Mouse (Mus musculus) limb, embryonic 15.5 days (tissue): Measurements from ENCODE around the gene Dmrta2. TPM values are rescaled to one million over a fixed set of nuclear protein-coding genes. Genes with fewer than 3 reads are reported as not detected.
A peak's percentile ranks its signal among the peaks of the same experiment; 100 is the strongest.

Experiments used
- ATAC-seq: fragments of 200-750 bp; cut with Nextera tagmentation; 2 replicates; pipeline ENCODE4 v1.8.0; 2017; ENCODE audit warnings: low read depth, moderate TSS enrichment; ENCODE audit not compliant: insufficient number of reproducible peaks, low FRiP score, low TSS enrichment
- H3K27ac ChIP-seq: fragments of 300-500 bp; sonication (generic); 2 replicates; pipeline ENCODE4 v1.5.1; 2015; ENCODE audit warnings: moderate library complexity, mild to moderate bottlenecking, inconsistent platforms
- H3K27me3 ChIP-seq: fragments of 300-500 bp; sonication (generic); 2 replicates; pipeline ENCODE4 v1.6.1; 2015; ENCODE audit warnings: inconsistent platforms
- H3K36me3 ChIP-seq: fragments of 300-500 bp; sonication (generic); 2 replicates; pipeline ENCODE4 v1.6.1; 2015; ENCODE audit warnings: inconsistent platforms
- H3K4me1 ChIP-seq: fragments of 300-500 bp; sonication (generic); 2 replicates; pipeline ENCODE4 v1.6.1; 2015; ENCODE audit warnings: inconsistent platforms
- H3K4me2 ChIP-seq: fragments of 300-500 bp; sonication (generic); 2 replicates; pipeline ENCODE4 v1.6.1; 2015; ENCODE audit warnings: mild to moderate bottlenecking, inconsistent platforms
- H3K4me3 ChIP-seq: fragments of 300-500 bp; sonication (generic); 2 replicates; pipeline ENCODE4 v1.5.1; 2015; ENCODE audit warnings: mild to moderate bottlenecking, inconsistent platforms
- H3K9ac ChIP-seq: fragments of 300-500 bp; sonication (generic); 2 replicates; pipeline ENCODE4 v1.6.1; 2015; ENCODE audit warnings: inconsistent platforms
- H3K9me3 ChIP-seq: fragments of 300-500 bp; sonication (generic); 2 replicates; pipeline ENCODE4 v1.6.1; 2016; ENCODE audit warnings: inconsistent platforms
- WGBS: fragments of 180-500 bp; shearing (Covaris S2); methylation state at CpG from one replicate; pipeline ENCODE4 v1.1.7; 2015; 5-methylcytosine and 5-hydroxymethylcytosine counted together
- polyA plus RNA-seq: library from polyadenylated mRNA; unstranded; fragments of >200 nt; fragmentation: Nextera tagmentation; extraction: Ambion mirVana; gene quantifications from 2 replicates; pipeline ENCODE4 v1.2.1, GENCODE M21; 2015

Gene Dmrta2
- polyA plus RNA-seq, 1 experiment from 2014 or later = 0.09 TPM

- 77% methylated on average over 5 of the region's 5 CpGs for WGBS
- H3K9me3 ChIP-seq = no peaks in the 10 kb centered on the region
- H3K4me2 ChIP-seq = no peak overlapping the region
- no peak overlapping the region for H3K4me3 ChIP-seq
- peaks cover 4% of the 10 kb centered on the region for H3K4me1 ChIP-seq
- H3K27me3 ChIP-seq = peaks cover 36% of the 10 kb centered on the region
- ATAC-seq = no peak
- H3K27ac ChIP-seq = no peak overlapping the region
- H3K36me3 ChIP-seq = 0 out of 2 replicates have a peak, but pooled peaks cover 5% of the 10 kb centered on the region
- no peak overlapping the region for H3K9ac ChIP-seq
Measured at GRCm38 (mm10) chr4:109969561-109969960, 8.3 kb upstream of the Dmrta2 start.

- H3K4me2 ChIP-seq = 0 out of 2 replicates have a peak overlapping the region, but pooled peaks have one; percentile 24
- peaks cover 82% of the 10 kb centered on the region for H3K27me3 ChIP-seq
- no peak for ATAC-seq
Measured at GRCm38 (mm10) chr4:109973991-109974654, 3.7 kb upstream of the Dmrta2 start.

GRCm38 (mm10) chr4:109974655-109975380, 3.0 kb upstream of the Dmrta2 start:
- Histone ChIP-seq H3K27me3 (peaks cover 88% of the 10 kb centered on the region), H3K27ac (no peak overlapping the region), H3K9me3 (no peaks in the 10 kb centered on the region), H3K4me1 (peaks cover 27% of the 10 kb centered on the region), H3K4me3 (peak overlapping the region; percentile 12; the same call in 1 of the 2 replicates), H3K36me3 (no peaks in the 10 kb centered on the region), H3K4me2 (peak overlapping the region; percentile 24; the same call in 1 of the 2 replicates), H3K9ac (no peak overlapping the region)
- ATAC-seq = 0 out of 2 replicates have a peak, but pooled peaks have one; percentile 21
- WGBS = 2% methylated on average over 33 of the region's 33 CpGs

More at GRCm38 (mm10) chr4:109973991-109974654, 3.7 kb upstream of the Dmrta2 start:
- Histone ChIP-seq H3K36me3 (no peaks in the 10 kb centered on the region), H3K9me3 (no peaks in the 10 kb centered on the region), H3K4me3 (no peak overlapping the region), H3K9ac (no peak overlapping the region), H3K4me1 (peaks cover 25% of the 10 kb centered on the region), H3K27ac (no peak overlapping the region)
- 3% methylated on average over 20 of the region's 20 CpGs for WGBS

- peaks cover 32% of the 10 kb centered on the region for H3K4me1 ChIP-seq
- no peak for ATAC-seq
- H3K27ac ChIP-seq = no peak overlapping the region
- WGBS = 10% methylated on average over 25 of the region's 25 CpGs
- H3K27me3 ChIP-seq = peaks cover 96% of the 10 kb centered on the region
- no peak overlapping the region for H3K4me3 ChIP-seq
- no peaks in the 10 kb centered on the region for H3K9me3 ChIP-seq
- no peak overlapping the region for H3K4me2 ChIP-seq
- no peaks in the 10 kb centered on the region for H3K36me3 ChIP-seq
- no peak overlapping the region for H3K9ac ChIP-seq
Measured at GRCm38 (mm10) chr4:109975381-109976240, 2.2 kb upstream of the Dmrta2 start.

- H3K27ac ChIP-seq = no peak overlapping the region
- no peaks in the 10 kb centered on the region for H3K36me3 ChIP-seq
- 2% methylated on average over 34 of the region's 34 CpGs for WGBS
- no peaks in the 10 kb centered on the region for H3K9me3 ChIP-seq
- H3K4me3 ChIP-seq = peak overlapping the region; percentile 42; the same call in 1 of the 2 replicates
- peaks cover 35% of the 10 kb centered on the region for H3K4me1 ChIP-seq
- H3K27me3 ChIP-seq = peaks cover 96% of the 10 kb centered on the region
- no peak for ATAC-seq
- 0 out of 2 replicates have a peak overlapping the region, but pooled peaks have one; percentile 75 for H3K4me2 ChIP-seq
- no peak overlapping the region for H3K9ac ChIP-seq
Measured at GRCm38 (mm10) chr4:109976273-109977147, 1.3 kb upstream of the Dmrta2 start.

- H3K27ac ChIP-seq = no peak overlapping the region
- H3K4me2 ChIP-seq = peak overlapping the region; percentile 75
- WGBS = 1% methylated on average over 56 of the region's 56 CpGs
- no peak overlapping the region for H3K9ac ChIP-seq
- peaks cover 98% of the 10 kb centered on the region for H3K27me3 ChIP-seq
- H3K4me1 ChIP-seq = peaks cover 48% of the 10 kb centered on the region
- no peak for ATAC-seq
- H3K9me3 ChIP-seq = no peaks in the 10 kb centered on the region
- H3K4me3 ChIP-seq = peak overlapping the region; percentile 42
- H3K36me3 ChIP-seq = no peaks in the 10 kb centered on the region
Measured at GRCm38 (mm10) chr4:109978068-109978857, 410 bp downstream of the Dmrta2 start.

GRCm38 (mm10) chr4:109978858-109979340, 1.0 kb downstream of the Dmrta2 start:
- 3% methylated on average over 9 of the region's 9 CpGs for WGBS
- Histone ChIP-seq H3K9ac (no peak overlapping the region), H3K36me3 (no peaks in the 10 kb centered on the region), H3K27ac (no peak overlapping the region), H3K4me1 (peaks cover 54% of the 10 kb centered on the region), H3K4me2 (no peak overlapping the region; the same call in 1 of the 2 replicates), H3K4me3 (no peak overlapping the region), H3K9me3 (no peaks in the 10 kb centered on the region), H3K27me3 (peaks cover 98% of the 10 kb centered on the region)
- ATAC-seq = no peak

GRCm38 (mm10) chr4:109979461-109980320, 1.8 kb downstream of the Dmrta2 start:
- H3K4me1 ChIP-seq = peaks cover 56% of the 10 kb centered on the region

GRCm38 (mm10) chr4:109980321-109981082, 2.6 kb downstream of the Dmrta2 start:
- H3K9ac ChIP-seq = no peak overlapping the region
- H3K36me3 ChIP-seq = no peaks in the 10 kb centered on the region
- peak overlapping the region; percentile 32; the same call in 1 of the 2 replicates for H3K4me2 ChIP-seq
- H3K4me1 ChIP-seq = peaks cover 55% of the 10 kb centered on the region
- H3K27me3 ChIP-seq = peaks cover 98% of the 10 kb centered on the region
- peak overlapping the region; percentile 24 for H3K4me3 ChIP-seq
- 8% methylated on average over 29 of the region's 29 CpGs for WGBS
- H3K27ac ChIP-seq = no peak overlapping the region
- no peaks in the 10 kb centered on the region for H3K9me3 ChIP-seq
- ATAC-seq = no peak

More at GRCm38 (mm10) chr4:109979461-109980320, 1.8 kb downstream of the Dmrta2 start:
- Histone ChIP-seq H3K9me3 (no peaks in the 10 kb centered on the region), H3K9ac (no peak overlapping the region), H3K36me3 (no peaks in the 10 kb centered on the region), H3K4me3 (peak overlapping the region; percentile 24), H3K4me2 (peak overlapping the region; percentile 32), H3K27me3 (peaks cover 98% of the 10 kb centered on the region), H3K27ac (no peak overlapping the region)
- 1% methylated on average over 62 of the region's 66 CpGs for WGBS
- ATAC-seq = no peak
